Mouse (Mus musculus): ENCODE results near the gene Pgm5. TPM values are rescaled to one million over a fixed set of nuclear protein-coding genes. Genes with fewer than 3 reads are reported as not detected.
A peak's percentile ranks its signal among the peaks of the same experiment; 100 is the strongest.
"Not testable (repeated sequence)": the region's sequence is repeated elsewhere in the genome, so short reads cannot be mapped to it uniquely, and the experiment has no call there.

The Pgm5 gene
- total RNA-seq, 2 experiments from 2014 or later = 55.1 to 93.2 TPM

DNA sequence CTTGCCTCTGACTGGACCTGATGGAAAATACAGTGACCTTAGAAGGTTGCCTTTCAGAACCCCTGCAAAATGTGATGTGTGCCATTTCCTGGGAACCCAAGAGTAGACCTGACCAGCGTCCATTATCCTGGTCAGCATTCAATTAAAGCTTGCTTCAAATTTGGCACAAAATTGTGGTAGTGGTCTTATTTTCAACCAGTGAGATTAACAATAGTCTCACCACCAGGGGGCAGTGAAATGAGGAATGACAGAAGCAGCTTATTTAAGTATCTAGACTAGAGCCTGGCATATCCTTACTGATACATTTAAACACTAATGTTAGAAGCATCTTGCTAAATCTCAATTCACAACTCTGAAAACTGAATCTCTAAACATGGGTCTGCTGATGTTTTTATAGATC, 156.3 kb downstream of the Pgm5 start:
- peak in 1 of 2 experiments; percentile 46 for DNase-seq

DNA sequence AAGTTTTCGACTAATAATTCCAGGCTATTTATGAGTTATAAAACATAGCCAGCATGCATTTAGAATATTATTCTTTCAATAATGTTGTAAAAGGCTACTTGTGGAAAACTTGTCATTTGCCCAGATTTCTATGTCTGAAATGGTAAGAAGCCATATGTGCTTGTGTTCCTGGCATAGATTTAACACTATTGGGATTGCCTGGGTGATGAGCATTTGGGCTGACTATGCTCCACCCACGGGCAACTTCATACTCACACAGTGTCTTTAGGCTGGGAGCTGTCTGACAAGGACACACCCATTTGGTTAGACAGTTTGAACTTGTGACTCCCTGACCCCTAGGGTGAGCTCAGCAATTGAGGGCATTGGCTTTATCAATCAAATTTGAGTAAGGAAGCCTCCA, 157.3 kb downstream of the Pgm5 start:
- no peak for DNase-seq

GRCm38 (mm10) chr19:24703680-24704079, 158.0 kb downstream of the Pgm5 start:
- no peak for DNase-seq

DNA sequence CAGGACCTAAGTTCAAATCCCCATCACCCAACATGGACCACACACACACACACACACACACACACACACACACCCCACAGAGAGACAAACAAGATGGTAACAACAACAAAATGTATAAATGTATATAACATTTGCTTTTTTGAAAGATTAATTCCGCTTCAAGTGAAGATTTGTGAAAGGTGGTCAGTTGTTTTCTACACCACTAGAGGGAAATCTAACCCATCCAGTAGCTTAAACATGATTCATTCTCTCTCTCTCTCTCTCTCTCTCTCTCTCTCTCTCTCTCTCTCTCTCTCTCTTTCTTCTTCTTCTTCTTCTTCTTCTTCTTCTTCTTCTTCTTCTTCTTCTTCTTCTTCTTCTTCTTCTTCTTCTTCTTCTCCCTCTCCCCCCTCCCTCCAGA, 158.5 kb downstream of the Pgm5 start:
- not testable (repeated sequence) for DNase-seq

GRCm38 (mm10) chr19:24701716-24702115, 159.9 kb downstream of the Pgm5 start:
- peak in 1 of 2 experiments; percentile 27 for DNase-seq

DNA sequence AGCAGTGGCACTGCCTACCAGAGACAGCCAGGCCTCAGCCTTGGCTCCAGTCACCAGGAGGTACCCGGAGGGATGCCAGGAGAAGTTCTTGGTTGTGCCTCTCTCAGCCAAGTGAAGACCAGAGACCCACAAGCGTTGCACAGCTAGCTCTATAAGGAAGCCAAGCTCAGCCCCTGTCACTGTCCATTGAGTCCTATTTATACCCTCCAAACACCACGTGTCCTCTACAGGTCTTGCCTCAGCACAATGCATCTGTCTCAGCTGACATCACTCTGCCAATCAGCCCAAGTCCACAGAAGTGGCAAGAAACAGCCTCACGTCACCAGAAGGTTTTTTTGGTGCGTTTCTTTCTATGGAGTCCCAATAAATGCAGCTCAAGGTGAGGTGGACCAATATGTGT, 161.0 kb downstream of the Pgm5 start:
- no peak for DNase-seq

DNA sequence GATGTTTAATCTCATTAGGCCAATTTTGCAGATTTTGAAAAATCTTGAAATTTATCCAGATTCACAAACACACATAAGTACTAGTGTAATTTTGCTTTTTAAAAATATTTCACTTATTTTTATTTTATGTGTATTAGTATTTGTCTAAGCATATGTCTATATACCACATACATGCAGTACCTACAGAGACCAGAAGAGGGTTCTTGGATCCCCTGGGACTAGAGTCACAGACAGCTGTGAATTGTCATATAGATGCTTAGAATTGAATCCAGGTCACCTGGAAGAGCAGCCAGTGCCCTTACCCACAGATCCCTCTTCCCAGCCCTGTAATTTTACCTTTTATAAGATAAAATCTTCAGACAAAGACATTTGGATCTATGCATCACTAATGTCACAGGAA, 161.7 kb downstream of the Pgm5 start:
- no peak for DNase-seq

DNA sequence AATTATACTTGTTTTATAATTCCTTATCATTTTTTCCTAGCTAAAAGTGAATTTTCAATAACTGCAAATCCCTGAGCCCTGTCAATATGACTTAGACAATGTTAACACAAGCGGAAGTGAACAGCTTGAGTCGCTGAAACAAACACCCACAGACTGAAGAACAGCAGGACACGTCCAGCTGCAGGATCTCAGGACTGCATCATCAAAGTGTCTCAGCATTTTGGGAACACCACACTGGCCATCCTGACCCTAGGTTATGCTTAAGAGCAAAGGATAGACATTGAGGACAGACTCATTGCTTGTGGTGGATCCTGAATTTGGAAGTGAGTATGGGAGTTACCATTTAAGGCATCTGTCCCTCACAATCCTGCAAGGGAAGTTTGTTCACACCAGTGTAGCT, 162.5 kb downstream of the Pgm5 start:
- DNase-seq = no peak

DNA sequence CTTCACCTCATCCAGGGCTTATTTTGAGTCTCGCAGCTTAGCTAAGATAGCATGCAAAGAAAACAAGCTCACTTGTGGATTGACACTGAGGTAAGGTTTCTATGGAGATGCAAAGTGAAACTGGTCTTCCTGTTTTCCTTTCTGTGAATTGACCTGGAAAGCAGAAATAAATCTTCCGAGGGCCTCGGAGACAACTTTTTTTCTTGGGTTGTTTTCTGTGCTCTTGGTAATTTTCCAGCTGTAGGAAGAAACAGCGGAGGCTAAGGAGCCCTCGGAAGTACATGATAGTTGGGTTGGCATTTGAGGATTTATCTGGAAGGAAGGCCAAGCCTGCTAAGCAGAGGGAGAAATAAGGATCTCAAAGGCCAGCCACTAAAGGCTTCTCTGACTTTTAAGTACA, 163.0 kb downstream of the Pgm5 start:
- DNase-seq = peak in 1 of 2 experiments; percentile 39

DNA sequence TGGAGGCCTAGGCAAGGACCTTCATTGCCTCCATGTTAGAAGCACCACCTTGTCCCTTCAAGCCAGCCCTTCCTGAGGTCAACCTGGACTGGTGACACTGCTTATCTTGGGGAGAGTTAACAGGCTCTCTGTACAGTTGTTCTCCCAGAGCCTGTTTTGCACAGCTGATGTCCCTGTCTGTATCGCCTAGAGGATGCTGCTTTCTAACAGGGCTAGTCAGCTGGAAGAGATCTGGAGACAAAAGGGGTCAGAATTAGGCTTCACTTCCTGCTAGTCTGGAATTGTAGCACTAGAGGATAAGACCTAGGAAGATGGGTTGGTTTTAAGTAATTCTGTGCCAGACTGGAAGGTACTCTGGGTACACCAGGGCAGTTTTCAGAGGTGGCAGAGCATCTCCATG, 163.7 kb downstream of the Pgm5 start:
- no peak for DNase-seq

DNA sequence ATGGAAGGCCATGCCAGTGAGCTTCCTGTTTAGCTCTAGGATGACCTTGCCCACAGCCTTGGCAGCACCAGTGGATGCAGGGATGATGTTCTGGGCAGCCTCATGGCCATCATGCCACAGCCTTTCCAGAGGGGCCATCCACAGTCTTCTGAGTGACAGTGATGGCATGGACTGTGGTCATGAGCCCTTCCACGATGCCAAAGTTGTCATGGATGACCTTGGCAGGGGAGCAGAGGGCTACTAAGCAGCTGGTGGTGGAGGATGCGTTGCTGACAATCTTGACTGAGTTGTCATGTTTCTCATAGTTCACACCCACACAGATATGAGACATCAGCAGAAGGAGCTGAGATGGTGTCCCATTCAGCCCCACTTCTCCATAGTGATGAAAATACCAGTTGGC, 169.0 kb downstream of the Pgm5 start:
- DNase-seq = no peak

GRCm38 (mm10) chr19:24689531-24689930, 172.1 kb downstream of the Pgm5 start:
- DNase-seq = no peak

DNA sequence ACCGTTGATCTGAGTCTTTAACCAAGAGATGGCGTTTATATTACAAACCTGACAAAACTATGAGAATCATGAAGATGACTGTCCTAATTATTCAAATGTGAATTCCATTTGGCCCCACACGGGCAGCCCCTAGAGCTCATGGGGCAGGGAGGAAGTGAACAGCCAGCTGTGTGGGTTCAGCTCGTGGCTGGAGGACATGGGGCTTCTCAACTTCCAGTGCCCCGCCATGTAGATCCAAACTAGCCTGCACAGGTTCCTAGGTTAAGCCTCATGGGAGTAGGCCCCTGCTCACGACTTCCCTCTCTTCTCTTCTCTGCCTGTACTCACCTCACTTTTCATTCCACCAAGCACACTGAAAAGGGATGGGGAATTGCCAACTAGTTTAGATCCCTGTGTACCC, 173.3 kb downstream of the Pgm5 start:
- no peak for DNase-seq

- DNase-seq = no peak
Observed at GRCm38 (mm10) chr19:24686411-24686810, 175.2 kb downstream of the Pgm5 start.

DNA sequence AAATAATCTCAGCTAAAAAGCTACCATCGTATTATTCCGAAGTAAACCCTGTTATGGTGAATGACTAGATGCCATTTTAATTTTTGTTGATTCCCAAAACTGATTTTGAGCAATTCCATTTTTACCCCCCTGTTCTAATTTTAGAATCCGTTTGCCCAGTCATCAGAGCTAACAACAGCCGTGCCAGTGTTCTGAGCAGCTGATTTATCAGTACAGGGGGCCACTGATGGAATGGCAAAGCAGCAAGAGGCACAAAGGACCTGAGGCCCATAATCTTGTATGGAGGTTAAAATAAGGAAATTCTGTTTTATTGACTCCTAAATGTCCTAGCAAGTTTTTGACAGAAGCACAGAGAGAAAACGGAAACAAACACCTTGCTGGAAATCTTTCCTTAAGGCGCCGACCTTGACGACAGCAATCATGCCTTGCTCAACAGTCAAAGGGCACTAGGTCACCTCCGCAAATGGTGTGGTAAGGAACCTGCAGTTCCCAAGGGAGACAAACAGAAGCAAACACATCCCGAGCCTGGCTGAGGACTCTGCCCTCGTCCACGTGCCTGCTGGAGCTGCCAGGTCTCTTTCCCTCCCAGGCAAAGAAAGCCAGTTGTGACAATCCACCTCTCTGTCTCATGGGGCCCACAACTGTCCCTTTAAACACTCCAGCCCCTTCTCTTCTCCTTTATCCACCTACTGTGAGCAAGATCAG, 178.5 kb downstream of the Pgm5 start:
- peak in 1 of 2 experiments; percentile 36 for DNase-seq

GRCm38 (mm10) chr19:24677242-24677984, 184.2 kb downstream of the Pgm5 start:
- no peak for DNase-seq

- DNase-seq = no peak
Observed at GRCm38 (mm10) chr19:24676429-24676828, 185.2 kb downstream of the Pgm5 start.

DNA sequence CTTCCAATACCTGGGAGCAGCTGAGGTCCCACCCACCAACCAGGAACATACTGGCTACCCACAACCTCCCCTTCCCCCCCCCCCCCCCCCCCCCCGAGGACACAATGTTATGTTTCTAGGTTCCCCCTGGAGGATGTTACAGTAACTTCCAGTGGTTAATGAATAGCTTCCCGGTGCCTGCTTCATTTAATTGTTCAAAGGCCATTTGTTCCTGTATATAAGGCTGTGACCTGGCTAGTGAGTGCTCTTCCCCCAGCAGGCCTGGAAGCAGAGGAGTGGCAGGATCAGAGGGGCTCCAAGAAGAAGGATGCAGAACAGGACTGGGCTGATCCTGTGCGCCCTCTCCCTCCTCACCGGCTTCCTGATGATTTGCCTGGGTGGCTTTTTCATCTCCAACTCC, 187.9 kb downstream of the Pgm5 start, which contains the start of gene Tmem252:
Gene Tmem252, plus strand, starts transcription at position 247 of the 400 bp plus-strand sequence.
- no peak for DNase-seq

DNA sequence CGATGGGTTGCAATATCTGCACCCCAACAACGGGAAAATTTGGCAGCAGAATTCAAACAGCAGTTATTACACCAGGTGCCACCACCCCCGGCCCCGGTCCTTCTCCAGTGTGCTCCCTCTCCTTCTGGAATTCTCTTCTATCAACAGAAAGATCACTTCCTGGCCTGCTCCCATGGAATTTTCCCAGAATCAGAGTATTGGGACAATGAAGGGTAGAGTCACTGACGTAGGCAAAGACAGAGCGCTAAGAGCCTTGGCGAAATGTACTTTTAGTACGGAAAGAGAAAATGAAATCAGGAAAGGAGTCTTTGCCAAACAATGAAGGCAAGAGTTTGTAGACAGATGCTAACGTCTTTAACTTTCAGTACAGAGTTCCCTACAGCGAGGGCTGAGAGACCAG, 188.3 kb downstream of the Pgm5 start:
- peak in 1 of 2 experiments; percentile 9 for DNase-seq

- DNase-seq = no peak
Observed at GRCm38 (mm10) chr19:24672366-24672960, 189.2 kb downstream of the Pgm5 start.

DNA sequence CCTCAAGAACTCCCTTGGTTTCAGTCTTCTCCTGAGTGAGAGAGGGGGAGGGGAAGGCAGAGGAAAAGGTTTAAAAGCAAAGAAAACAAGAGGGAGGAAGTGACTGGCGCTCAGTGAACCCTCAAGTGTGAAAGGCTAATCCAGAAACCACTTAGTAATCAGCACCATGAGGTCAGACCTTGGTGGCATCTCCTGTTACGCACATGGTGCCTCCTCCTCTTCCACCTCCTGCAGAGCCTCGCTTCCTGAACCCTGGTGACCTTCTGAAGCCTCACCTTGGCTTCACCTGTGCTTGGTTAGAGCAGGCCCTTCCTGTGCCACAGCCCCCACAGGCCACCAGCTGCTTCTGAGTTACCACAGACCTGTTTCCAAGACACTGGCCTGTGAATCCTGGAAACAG, 190.1 kb downstream of the Pgm5 start:
- no peak for DNase-seq

GRCm38 (mm10) chr19:24667527-24667926, 194.1 kb downstream of the Pgm5 start:
- no peak for DNase-seq

DNA sequence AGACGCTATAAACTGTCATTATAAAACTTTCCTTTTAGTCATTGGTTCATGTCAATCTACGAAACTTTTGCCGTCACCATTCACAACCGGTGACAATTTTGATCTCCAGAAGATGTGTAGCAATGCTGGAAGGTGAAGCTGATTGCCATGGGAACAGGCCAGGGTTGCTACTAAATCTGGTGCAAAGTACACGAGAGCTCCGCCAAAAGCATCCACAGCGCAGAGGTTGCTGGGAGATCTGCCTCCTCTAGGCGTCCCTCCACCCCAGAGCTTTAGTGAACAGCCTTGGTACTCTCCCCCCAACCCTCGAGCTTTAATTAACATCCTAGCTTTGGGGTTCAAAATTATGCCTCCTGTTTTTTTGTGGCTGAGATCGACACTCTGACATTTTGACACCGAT, 195.9 kb downstream of the Pgm5 start:
- DNase-seq = no peak

Data from adrenal gland, postnatal 36 days (tissue).